Mouse (Mus musculus) macrophage (primary cell): ENCODE results near the gene Cfc1. TPM values are rescaled to one million over a fixed set of nuclear protein-coding genes. Genes with fewer than 3 reads are reported as not detected.
"Not testable (repeated sequence)": the region's sequence is repeated elsewhere in the genome, so short reads cannot be mapped to it uniquely, and the experiment has no call there.

ENCODE experiments used
- H3K27ac ChIP-seq: fragments of 350-480 bp; formaldehyde crosslinking; 2 replicates; pipeline ENCODE4 v1.9.0; 2021
- H3K36me3 ChIP-seq: fragments of 350-480 bp; formaldehyde crosslinking; 2 replicates; pipeline ENCODE4 v1.9.0; 2021; ENCODE audit errors: inconsistent target
- H3K4me3 ChIP-seq: fragments of 350-480 bp; formaldehyde crosslinking; 2 replicates; pipeline ENCODE4 v1.9.0; 2021; ENCODE audit errors: inconsistent target
- H3K79me2 ChIP-seq: fragments of 350-480 bp; formaldehyde crosslinking; 2 replicates; pipeline ENCODE4 v1.9.0; 2021; ENCODE audit errors: inconsistent target
- WGBS: methylation state at CpG from one replicate; pipeline ENCODE4 v1.1.7; 2026; ENCODE audit warnings: inconsistent platforms; ENCODE audit not compliant: missing documents; 5-methylcytosine and 5-hydroxymethylcytosine counted together
- polyA plus RNA-seq: library from polyadenylated mRNA; stranded (reverse); fragments of 250-400 nt; gene quantifications from 3 replicates; pipeline ENCODE4 v1.2.4, GENCODE M21; 2018; ENCODE audit warnings: inconsistent platforms
- total RNA-seq, 78 experiments: library from RNA; depleted of rRNA; stranded (reverse); fragments of 250-400 nt; gene quantifications; 1 replicate in 9 of 78; 2 replicates in 24 of 78; 3 replicates in 43 of 78; 4 replicates in 2 of 78; pipeline ENCODE4 v1.2.4; 2018; ENCODE audit warnings: inconsistent platforms in 56 of 78

Cfc1 gene
- not detected for total RNA-seq (2018; cell fraction: chromatin; rRNA removed)
- total RNA-seq (2018; cell fraction: cytosol; rRNA removed), result not detected
- total RNA-seq (2018; cell fraction: nucleus; rRNA removed), result not detected
- not detected in 3 replicates for polyA plus RNA-seq

DNA sequence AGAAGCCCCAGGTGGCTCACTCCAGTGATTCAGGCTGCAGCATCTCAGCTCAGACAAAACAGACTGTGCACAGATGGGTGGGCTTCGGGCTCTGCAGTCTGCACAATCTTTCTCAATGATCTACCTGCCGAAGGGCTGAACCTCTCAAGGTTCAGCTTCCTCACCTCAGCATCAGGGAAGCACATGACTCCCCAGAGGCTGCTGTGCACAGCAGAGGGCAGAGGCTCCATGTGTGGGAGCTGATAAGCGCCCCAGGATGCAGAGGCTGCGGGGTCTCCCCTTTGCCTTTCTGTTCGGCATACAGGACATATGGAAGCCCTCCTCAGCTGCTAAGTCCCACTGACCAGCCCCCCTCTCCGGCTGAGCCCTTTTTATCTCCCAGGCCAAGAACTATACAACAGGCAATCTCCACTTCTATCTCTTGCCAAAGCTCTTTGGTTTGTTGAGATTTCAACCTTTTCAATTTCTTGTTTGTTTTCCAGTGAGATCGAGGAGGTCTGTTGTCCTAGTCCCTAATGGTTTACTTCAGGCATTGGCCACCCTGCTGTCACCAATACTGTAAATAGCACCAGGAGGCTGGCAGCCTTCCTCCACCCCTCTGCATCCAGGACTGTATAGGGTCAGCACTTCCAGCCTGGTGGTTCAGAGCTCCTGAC is at the start of gene Cfc1:
Gene Cfc1 (plus strand): TSS at position 606 of the 656 bp plus-strand sequence.
- not testable (repeated sequence) for H3K36me3 ChIP-seq, H3K27ac ChIP-seq, H3K4me3 ChIP-seq, H3K79me2 ChIP-seq
- 23% methylated on average over 5 of the region's 7 CpGs for WGBS

GRCm38 (mm10) chr1:34487383-34487782 is 48.1 kb upstream of the Cfc1 start:
- H3K36me3 ChIP-seq, result no peaks in the 10 kb centered on the region
- no peaks in the 10 kb centered on the region for H3K79me2 ChIP-seq
- no peak overlapping the region for H3K4me3 ChIP-seq
- H3K27ac ChIP-seq, result no peak overlapping the region
- WGBS, result 96% methylated on average over 3 of the region's 3 CpGs

GRCm38 (mm10) chr1:34489852-34490541 is 45.5 kb upstream of the Cfc1 start:
- Histone ChIP-seq H3K79me2 (no peaks in the 10 kb centered on the region), H3K36me3 (no peaks in the 10 kb centered on the region), H3K27ac (no peak overlapping the region), H3K4me3 (no peak overlapping the region)
- 39% methylated on average over 5 of the region's 6 CpGs for WGBS

DNA sequence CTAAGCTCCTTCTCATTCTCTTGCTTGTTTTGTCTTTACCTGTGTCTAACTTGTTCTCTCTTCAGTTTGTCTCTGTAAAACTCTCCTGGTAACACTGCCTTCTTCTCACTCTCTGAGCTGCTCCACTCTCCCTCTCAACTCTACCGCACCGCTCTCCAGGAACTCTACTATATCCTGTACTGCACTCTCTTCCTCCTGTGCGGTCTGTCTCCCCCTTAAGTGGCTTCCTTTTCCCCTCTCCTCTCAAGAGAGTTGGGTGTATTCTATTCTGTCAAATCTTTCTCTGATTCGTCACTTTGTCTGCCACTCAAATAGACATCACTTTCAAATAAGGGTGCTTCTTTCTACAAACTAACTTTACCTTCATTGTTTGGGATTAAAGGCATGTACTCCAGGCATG is 44.0 kb upstream of the Cfc1 start:
- 66% methylated on average over 4 of the region's 4 CpGs for WGBS
- no peak overlapping the region for H3K4me3 ChIP-seq
- no peak overlapping the region for H3K27ac ChIP-seq
- no peaks in the 10 kb centered on the region for H3K36me3 ChIP-seq
- no peaks in the 10 kb centered on the region for H3K79me2 ChIP-seq

DNA sequence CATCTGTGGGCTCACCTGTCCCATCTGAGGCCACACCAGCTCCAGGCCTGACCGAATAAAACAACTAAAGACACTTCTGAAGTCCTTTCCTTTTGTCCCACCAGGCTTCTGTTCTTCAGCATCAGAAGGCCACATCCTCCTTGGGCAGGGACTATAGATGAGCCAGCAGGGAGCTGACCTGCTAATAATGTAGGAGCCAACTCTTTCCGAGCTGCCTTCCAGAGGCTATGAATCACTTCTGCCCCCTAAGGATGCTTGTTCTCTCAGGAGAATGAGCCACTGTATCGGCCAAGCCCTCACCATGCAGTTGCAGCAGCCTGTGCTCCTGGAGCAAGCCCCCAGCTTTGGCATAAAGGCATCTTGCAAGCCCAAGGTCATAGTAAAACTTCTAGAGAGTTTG is 32.5 kb upstream of the Cfc1 start:
- Histone ChIP-seq H3K36me3 (no peaks in the 10 kb centered on the region), H3K27ac (no peak overlapping the region), H3K79me2 (no peaks in the 10 kb centered on the region), H3K4me3 (no peak overlapping the region)
- 84% methylated on average over 3 of the region's 3 CpGs for WGBS

DNA sequence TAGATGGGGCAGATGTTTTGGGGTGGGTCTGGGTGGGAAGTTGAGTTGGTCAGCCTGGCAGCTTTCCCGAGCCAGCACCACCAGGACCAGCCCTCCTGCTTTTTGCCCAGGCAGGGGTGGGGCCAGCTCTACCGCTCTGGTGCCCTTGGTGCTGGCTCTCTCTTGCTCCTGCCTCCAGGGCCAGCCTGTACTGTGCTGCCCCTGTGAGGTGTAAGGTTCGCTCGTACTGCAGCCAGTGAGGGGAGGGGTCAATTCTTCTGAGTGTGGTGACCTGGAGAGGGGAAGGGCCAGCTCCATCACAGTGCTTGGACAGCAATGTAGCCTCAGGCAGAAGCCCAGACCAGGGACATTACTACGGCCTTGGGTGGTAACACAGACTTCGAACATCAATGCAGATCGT is 30.1 kb upstream of the Cfc1 start:
- H3K27ac ChIP-seq, result no peak overlapping the region
- H3K4me3 ChIP-seq, result no peak overlapping the region
- no peaks in the 10 kb centered on the region for H3K79me2 ChIP-seq
- WGBS, result 88% methylated on average over 6 of the region's 7 CpGs
- H3K36me3 ChIP-seq, result no peaks in the 10 kb centered on the region

DNA sequence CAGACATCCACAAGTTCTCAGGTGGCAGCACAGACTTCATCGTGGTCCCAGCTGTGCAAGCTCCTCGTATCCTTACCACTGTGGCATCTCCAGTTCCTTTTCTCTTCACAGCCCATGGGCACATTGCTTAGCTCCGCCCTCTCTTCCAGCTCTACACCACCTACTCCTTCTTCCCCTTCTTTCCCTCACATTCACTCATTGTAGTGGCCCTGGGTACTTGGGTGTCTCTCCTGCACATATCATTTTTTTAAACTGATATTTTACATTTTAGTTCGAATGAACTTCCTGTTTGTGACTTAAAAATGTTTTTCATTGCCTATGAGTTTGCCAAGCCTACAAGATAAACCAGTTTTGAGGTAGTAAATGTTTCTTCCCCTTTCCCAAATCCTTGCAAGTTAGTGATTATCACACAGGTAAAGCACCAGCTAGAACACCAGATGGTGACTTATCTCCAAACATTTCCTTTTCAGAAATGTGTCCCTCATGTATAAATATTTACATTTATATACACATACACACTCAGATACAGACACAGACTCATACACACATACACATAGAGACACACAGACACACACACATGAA is 29.4 kb upstream of the Cfc1 start:
- WGBS, result 11% methylated on average over 4 of the region's 4 CpGs
- Histone ChIP-seq H3K36me3 (no peaks in the 10 kb centered on the region), H3K4me3 (no peak overlapping the region), H3K79me2 (no peaks in the 10 kb centered on the region), H3K27ac (no peak overlapping the region)

DNA sequence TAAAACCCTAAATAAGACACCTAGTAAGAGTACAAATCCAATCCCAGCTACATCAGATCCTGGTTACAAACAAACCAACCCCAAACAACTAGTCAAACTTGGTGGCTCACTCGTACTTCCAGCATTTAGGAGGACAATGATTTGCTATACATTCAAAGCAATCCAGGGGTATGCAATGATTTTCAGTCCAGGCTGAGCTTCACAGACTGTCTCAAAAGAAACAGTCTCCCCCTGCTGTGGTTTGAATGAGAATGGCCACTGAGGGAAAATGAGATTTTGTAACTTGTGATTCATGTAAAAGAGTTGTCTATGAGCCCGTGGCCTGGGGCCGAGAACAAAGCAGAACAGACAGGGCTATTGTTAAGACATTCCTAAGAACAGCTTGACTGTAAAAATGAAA is 27.5 kb upstream of the Cfc1 start:
- Histone ChIP-seq H3K36me3 (no peaks in the 10 kb centered on the region), H3K79me2 (no peaks in the 10 kb centered on the region), H3K4me3 (no peak overlapping the region), H3K27ac (no peak overlapping the region)
- 94% methylated on average over 3 of the region's 3 CpGs for WGBS

- Histone ChIP-seq H3K79me2 (no peaks in the 10 kb centered on the region), H3K4me3 (no peak overlapping the region), H3K36me3 (no peaks in the 10 kb centered on the region), H3K27ac (no peak overlapping the region)
- 7% methylated on average over 7 of the region's 7 CpGs for WGBS
These were observed 24.9 kb upstream of the Cfc1 start for GRCm38 (mm10) chr1:34510575-34510981.

GRCm38 (mm10) chr1:34511027-34511426 is 24.4 kb upstream of the Cfc1 start:
- Histone ChIP-seq H3K79me2 (no peaks in the 10 kb centered on the region), H3K4me3 (no peak overlapping the region), H3K36me3 (no peaks in the 10 kb centered on the region), H3K27ac (no peak overlapping the region)
- 9% methylated on average over 3 of the region's 3 CpGs for WGBS

GRCm38 (mm10) chr1:34513068-34513467 is 22.4 kb upstream of the Cfc1 start:
- Histone ChIP-seq H3K79me2 (no peaks in the 10 kb centered on the region), H3K27ac (no peak overlapping the region), H3K36me3 (no peaks in the 10 kb centered on the region), H3K4me3 (no peak overlapping the region)
- WGBS, result 88% methylated on average over 4 of the region's 4 CpGs

DNA sequence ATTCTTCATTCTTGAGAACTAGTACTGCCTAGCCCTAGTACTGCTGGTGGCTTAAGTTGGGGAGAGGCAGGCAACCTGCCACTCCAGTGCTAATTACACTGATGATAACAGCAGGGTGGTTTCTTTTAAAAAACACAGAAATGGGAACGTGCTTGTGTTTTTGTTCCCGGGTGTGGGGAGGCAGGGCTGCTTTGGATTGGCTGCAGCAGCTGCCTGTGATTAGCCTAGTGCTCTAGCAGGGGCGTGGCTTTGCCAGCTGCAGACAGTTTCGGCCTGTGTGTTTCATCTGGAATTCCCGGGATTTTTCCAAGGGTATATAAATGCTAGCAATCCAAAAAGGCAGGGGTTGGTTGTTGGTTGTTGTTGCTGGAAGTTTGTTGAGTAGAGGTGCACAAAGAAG is 18.9 kb upstream of the Cfc1 start:
- no peak overlapping the region for H3K27ac ChIP-seq
- no peaks in the 10 kb centered on the region for H3K79me2 ChIP-seq
- WGBS, result 43% methylated on average over 5 of the region's 5 CpGs
- H3K36me3 ChIP-seq, result no peaks in the 10 kb centered on the region
- H3K4me3 ChIP-seq, result no peak overlapping the region

DNA sequence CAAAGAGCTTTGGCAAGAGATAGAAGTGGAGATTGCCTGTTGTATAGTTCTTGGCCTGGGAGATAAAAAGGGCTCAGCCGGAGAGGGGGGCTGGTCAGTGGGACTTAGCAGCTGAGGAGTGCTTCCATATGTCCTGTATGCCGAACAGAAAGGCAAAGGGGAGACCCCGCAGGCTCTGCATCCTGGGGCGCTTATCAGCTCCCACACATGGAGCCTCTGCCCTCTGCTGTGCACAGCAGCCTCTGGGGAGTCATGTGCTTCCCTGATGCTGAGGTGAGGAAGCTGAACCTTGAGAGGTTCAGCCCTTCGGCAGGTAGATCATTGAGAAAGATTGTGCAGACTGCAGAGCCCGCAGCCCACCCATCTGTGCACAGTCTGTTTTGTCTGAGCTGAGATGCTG is 18.2 kb upstream of the Cfc1 start:
- 18% methylated on average over 3 of the region's 6 CpGs for WGBS
- H3K36me3 ChIP-seq, H3K27ac ChIP-seq: not testable (repeated sequence)

DNA sequence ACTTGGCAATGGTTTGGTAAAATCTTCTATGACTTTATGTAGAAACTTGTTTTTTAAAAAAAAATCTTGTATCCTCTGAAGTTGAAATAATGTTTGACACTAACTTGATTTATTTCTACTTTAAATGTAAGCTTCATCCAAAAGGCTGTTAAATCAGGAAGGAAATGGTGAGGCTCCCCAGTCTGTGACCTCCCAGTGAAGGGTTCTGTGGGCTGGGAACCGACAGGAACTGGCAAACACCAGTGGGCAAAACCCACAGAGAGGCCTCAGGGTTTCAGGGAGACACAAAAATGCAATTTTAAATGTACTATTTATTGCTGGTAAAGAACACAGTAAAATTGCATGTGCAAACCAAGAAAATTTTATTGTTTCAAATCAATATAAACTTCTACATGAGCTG is 17.7 kb upstream of the Cfc1 start:
- not testable (repeated sequence) for H3K36me3 ChIP-seq, H3K4me3 ChIP-seq, H3K27ac ChIP-seq, H3K79me2 ChIP-seq
- WGBS, result 0% methylated on average over 1 of the region's 1 CpGs

More for the DNA sequence above, 18.2 kb upstream of the Cfc1 start:
- not testable (repeated sequence) for H3K79me2 ChIP-seq, H3K4me3 ChIP-seq

GRCm38 (mm10) chr1:34518259-34518658 is 17.2 kb upstream of the Cfc1 start:
- Histone ChIP-seq H3K4me3 (no peak overlapping the region), H3K79me2 (no peaks in the 10 kb centered on the region), H3K27ac (no peak overlapping the region), H3K36me3 (no peaks in the 10 kb centered on the region)
- WGBS, result 21% methylated on average over 1 of the region's 1 CpGs
